Mouse (Mus musculus): ENCODE measurements around the gene Arhgap8. TPM values are rescaled to one million over a fixed set of nuclear protein-coding genes. Genes with fewer than 3 reads are reported as not detected.

Arhgap8 gene
- polyA plus RNA-seq, 1 experiment from 2014 or later, result 0.40 TPM

DNA sequence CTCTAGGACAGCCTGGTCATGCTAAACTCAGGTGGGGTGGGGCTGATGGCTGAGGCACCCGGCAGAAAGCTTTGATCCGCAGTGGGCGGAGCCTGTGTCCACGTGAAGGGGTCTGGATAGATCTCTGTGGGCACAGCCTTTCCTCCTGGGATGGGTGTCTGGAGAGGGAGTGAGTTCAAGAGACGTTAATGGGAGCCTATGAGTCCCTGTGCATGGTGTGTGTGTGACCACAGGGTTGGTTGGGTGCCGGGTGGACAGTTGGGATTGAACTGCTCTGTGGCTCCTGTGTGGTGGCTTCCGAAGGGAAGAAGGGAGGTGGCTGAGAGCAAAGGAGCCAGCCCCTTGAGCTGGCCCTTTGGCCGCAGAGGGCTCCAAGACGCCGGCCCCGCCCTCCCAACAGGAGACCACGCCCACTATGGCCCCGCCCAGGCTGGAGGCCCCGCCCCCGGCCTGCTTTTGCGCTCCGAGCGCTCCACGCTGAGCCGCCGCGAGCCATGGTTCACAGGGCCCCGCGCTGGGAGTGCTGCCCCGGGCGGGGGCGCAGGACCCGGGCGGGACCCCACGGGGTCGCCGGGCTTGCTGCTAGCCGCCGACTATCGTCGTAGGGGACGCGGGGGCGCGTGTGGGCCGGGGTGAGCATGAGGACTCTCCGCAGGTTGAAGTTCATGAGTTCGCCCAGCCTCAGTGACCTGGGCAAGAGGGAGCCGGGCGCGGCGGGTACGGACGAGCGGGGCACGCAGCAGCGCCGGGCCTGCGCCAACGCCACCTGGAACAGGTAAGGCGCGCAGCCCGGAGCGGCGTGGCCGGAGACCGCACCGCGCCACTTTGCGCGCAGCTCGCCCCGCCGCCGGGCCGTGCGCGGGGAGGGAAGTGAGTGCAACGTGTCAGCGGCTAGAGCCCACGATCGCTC lies 39.1 kb upstream of the Arhgap8 start:
- peaks cover 21% of the 10 kb centered on the region for H3K4me1 ChIP-seq (replicated peaks)
- no peak overlapping the region for H3K27ac ChIP-seq (replicated peaks)
- peak overlapping the region; percentile 53 for H3K9ac ChIP-seq
- H3K36me3 ChIP-seq (replicated peaks), result no peaks in the 10 kb centered on the region
- H3K27me3 ChIP-seq, result peaks cover 18% of the 10 kb centered on the region
- under 1% methylated on average over 77 of the region's 77 CpGs for WGBS (ENCODE audit: insufficient replicate concordance)
- H3K4me3 ChIP-seq (replicated peaks), result peak overlapping the region; percentile 61
- ATAC-seq (ENCODE audit: insufficient read depth), result peak; percentile 61
- no peaks in the 10 kb centered on the region for H3K9me3 ChIP-seq (replicated peaks)
- peak overlapping the region; percentile 73 for H3K4me2 ChIP-seq

DNA sequence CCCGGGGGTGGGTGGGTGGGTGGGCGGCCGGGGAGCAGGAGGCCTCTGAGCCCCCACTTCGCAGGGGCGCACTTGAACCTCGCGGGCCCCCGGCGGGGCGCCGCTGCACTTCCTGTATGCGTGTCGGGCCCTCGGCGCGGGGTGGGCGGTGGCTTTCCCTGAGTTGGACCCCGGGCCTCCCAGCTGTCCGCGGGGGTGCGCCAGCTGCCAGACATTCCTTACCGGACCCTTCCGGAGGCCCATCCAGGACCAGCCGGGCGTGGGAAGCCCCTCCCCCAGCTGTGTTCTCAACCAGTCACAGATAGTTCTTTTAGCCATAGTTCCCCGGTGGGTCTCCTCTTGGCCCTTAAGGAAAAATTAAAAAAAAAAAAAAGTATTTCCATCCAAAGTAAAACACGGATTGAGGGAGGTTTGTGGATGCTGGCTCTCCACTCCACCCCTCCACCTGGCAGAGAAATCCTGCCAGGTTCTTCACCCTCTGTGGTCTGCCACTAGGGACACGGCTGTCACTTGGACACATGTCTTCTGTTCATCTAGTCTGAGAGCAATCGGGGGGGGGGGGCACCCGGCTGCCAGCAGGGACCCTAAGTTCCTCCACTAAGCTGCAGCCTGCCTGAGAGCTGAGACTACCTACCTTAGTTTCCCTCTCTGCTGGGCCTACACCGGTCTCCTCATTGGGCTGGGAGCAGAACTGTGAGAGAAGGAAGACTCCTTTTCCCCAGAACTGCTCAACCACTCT lies 38.2 kb upstream of the Arhgap8 start:
- H3K9me3 ChIP-seq (replicated peaks), result no peaks in the 10 kb centered on the region
- H3K36me3 ChIP-seq (replicated peaks), result no peaks in the 10 kb centered on the region
- under 1% methylated on average over 31 of the region's 31 CpGs for WGBS (ENCODE audit: insufficient replicate concordance)
- peak overlapping the region; percentile 53 for H3K9ac ChIP-seq
- peaks cover 18% of the 10 kb centered on the region for H3K27me3 ChIP-seq
- peaks cover 15% of the 10 kb centered on the region for H3K4me1 ChIP-seq (replicated peaks)
- H3K27ac ChIP-seq (replicated peaks), result no peak overlapping the region
- peak overlapping the region; percentile 61 for H3K4me3 ChIP-seq (replicated peaks)
- peak overlapping the region; percentile 73 for H3K4me2 ChIP-seq
- peak; percentile 16 for ATAC-seq (ENCODE audit: insufficient read depth)

DNA sequence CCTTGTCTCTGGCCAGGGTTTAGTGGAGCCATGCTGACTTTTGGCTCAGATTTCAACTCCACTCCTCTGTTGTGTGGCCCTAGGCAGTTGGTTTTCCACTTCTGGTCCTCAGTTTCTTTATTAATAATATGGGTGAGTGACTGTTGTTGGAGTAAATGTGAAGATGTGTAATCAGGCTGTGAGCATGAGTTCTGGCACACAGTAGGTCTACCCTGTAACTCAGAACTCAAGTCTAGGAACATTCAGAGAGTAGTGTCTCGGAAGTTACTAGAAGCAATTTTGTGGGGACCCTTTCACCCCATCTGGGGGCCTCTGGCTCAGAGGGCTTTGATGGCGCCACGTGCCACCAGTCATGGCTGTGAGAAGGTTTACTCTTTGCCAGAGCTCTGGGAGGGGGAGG lies 37.6 kb upstream of the Arhgap8 start:
- ATAC-seq (ENCODE audit: insufficient read depth), result no peak
- H3K9me3 ChIP-seq (replicated peaks), result no peaks in the 10 kb centered on the region
- H3K27me3 ChIP-seq, result peaks cover 18% of the 10 kb centered on the region
- no peak overlapping the region for H3K27ac ChIP-seq (replicated peaks)
- peak overlapping the region; percentile 73 for H3K4me2 ChIP-seq
- H3K9ac ChIP-seq, result no peak overlapping the region
- WGBS (ENCODE audit: insufficient replicate concordance), result 63% methylated on average over 3 of the region's 3 CpGs
- H3K4me1 ChIP-seq (replicated peaks), result peaks cover 15% of the 10 kb centered on the region
- no peaks in the 10 kb centered on the region for H3K36me3 ChIP-seq (replicated peaks)
- peak overlapping the region; percentile 61 for H3K4me3 ChIP-seq (replicated peaks)

DNA sequence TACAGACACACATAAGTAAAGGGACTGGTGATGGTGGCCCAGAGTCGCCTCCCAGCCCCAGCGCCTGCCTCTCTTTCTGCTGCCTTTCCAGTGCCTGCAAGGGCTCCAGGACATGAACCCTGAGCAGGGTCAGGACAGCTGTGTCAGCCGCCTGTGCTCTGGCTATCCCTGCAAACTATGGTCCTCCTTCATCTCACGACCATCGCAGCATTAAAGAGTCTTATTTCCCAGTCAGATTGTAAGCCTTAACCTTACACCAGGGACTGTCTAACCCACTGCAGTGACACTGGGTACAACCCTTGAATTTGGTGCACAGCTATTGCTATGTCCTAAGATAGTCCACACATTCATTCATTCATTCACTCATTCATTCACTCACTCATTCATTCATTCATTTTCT lies 37.0 kb upstream of the Arhgap8 start:
- Histone ChIP-seq H3K4me2 (no peak overlapping the region), H3K9me3 (replicated peaks) (no peaks in the 10 kb centered on the region), H3K4me1 (replicated peaks) (peaks cover 15% of the 10 kb centered on the region), H3K27ac (replicated peaks) (no peak overlapping the region), H3K4me3 (replicated peaks) (no peak overlapping the region), H3K9ac (no peak overlapping the region), H3K36me3 (replicated peaks) (no peaks in the 10 kb centered on the region), H3K27me3 (peaks cover 18% of the 10 kb centered on the region)
- no peak for ATAC-seq (ENCODE audit: insufficient read depth)
- WGBS (ENCODE audit: insufficient replicate concordance), result 61% methylated on average over 5 of the region's 5 CpGs

DNA sequence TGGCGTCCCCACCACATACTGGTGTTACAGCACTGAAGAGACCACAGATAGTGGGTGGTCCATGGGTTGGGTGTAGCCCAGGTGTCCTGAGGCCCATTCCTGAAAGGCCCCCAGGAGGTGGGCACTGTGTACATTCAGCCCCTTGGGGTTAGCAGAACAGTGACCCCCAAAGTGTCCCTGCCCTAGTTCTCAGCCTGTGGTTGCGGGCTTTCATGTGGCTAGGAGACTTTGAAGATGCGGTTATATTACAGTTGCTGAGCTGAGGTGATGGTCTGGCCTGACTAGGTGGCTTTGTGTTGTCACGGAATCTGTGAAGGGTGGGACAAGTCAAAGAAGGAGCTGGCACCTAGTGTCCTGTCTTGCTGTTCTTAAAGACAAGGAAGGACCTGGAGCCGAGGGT lies 35.3 kb upstream of the Arhgap8 start:
- Histone ChIP-seq H3K4me3 (replicated peaks) (no peak overlapping the region), H3K9me3 (replicated peaks) (no peaks in the 10 kb centered on the region), H3K36me3 (replicated peaks) (no peaks in the 10 kb centered on the region; the same call in 1 of the 2 replicates), H3K27ac (replicated peaks) (no peak overlapping the region), H3K4me1 (replicated peaks) (peaks cover 15% of the 10 kb centered on the region), H3K4me2 (no peak overlapping the region), H3K27me3 (peaks cover 18% of the 10 kb centered on the region), H3K9ac (no peak overlapping the region)
- 49% methylated on average over 5 of the region's 5 CpGs for WGBS (ENCODE audit: insufficient replicate concordance)
- no peak for ATAC-seq (ENCODE audit: insufficient read depth)

DNA sequence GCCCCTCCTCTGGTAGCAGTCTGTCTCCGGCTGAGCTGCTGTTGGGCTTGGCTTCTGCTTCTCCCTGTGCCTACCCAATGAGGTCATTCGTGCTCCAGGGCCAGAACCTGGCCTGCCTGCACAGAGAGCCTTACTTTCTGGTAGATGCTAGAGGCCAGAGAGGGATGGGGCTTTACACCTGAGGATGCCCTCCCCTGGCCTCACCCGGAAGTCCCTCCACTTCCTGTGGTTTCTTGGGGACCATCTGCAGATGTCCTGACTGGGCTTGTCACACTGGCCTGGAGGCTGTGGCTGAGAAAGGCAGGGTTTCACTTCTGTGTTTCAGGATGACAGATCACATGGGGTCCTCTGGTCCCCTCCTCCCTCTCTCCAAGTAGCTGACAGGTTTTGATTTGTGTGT lies 34.4 kb upstream of the Arhgap8 start:
- no peak for ATAC-seq (ENCODE audit: insufficient read depth)
- Histone ChIP-seq H3K27ac (replicated peaks) (no peak overlapping the region), H3K9ac (no peak overlapping the region), H3K4me3 (replicated peaks) (no peak overlapping the region), H3K9me3 (replicated peaks) (no peaks in the 10 kb centered on the region), H3K36me3 (replicated peaks) (no peaks in the 10 kb centered on the region; the same call in 1 of the 2 replicates), H3K4me2 (no peak overlapping the region), H3K27me3 (peaks cover 17% of the 10 kb centered on the region), H3K4me1 (replicated peaks) (peaks cover 13% of the 10 kb centered on the region)
- WGBS (ENCODE audit: insufficient replicate concordance), result 26% methylated on average over 3 of the region's 3 CpGs

DNA sequence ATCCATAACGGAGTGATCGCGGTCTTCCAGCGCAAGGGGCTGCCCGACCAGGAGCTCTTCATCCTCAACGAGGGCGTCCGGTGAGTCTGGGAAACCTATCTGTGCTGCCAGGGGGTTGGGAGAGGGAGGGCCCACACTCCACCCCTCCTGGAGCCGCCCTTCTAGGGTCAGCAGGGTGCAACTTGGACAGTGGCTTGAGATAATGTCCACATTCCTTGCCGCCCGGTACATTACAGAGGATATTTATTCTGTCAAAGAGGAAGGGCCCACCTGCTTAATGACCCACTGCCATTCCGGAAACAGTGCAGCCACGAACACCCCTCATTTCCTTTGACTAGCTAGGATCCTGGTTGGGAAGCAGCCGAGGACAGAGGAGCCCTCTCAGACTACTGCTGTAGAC lies 31.9 kb upstream of the Arhgap8 start:
- Histone ChIP-seq H3K4me2 (no peak overlapping the region), H3K4me1 (replicated peaks) (peaks cover 6% of the 10 kb centered on the region; the same call in 1 of the 2 replicates), H3K9ac (no peak overlapping the region), H3K9me3 (replicated peaks) (no peaks in the 10 kb centered on the region), H3K36me3 (replicated peaks) (peaks cover 10% of the 10 kb centered on the region; the same call in 1 of the 2 replicates), H3K27ac (replicated peaks) (no peak overlapping the region), H3K4me3 (replicated peaks) (no peak overlapping the region), H3K27me3 (no peaks in the 10 kb centered on the region)
- ATAC-seq (ENCODE audit: insufficient read depth), result no peak
- WGBS (ENCODE audit: insufficient replicate concordance), result 65% methylated on average over 14 of the region's 14 CpGs

DNA sequence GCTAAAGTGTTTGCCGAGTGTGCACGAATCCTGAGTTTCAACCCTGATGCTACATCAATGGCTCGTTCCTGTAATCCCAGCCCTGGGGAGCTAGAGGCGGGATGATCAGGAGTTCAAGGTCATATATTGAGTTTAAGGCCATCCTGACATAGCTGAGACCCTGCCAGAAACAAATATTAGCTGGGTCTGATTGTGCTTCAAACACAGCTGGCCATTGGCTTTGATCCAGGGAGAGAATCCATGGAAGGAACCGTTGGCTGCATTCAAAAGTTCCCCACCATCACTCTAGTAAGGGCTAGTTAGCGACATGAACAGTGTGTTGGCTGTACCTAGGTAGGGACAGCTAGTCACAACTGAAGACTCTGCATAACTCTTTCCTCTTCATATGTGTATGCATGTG lies 30.5 kb upstream of the Arhgap8 start:
- H3K36me3 ChIP-seq (replicated peaks), result peaks cover 22% of the 10 kb centered on the region; the same call in 1 of the 2 replicates
- H3K9me3 ChIP-seq (replicated peaks), result no peaks in the 10 kb centered on the region
- WGBS (ENCODE audit: insufficient replicate concordance), result 63% methylated on average over 6 of the region's 6 CpGs
- ATAC-seq (ENCODE audit: insufficient read depth), result no peak
- H3K4me2 ChIP-seq, result no peak overlapping the region
- H3K9ac ChIP-seq, result no peak overlapping the region
- no peak overlapping the region for H3K27ac ChIP-seq (replicated peaks)
- H3K4me3 ChIP-seq (replicated peaks), result no peak overlapping the region
- peaks cover 3% of the 10 kb centered on the region; the same call in 1 of the 2 replicates for H3K4me1 ChIP-seq (replicated peaks)
- H3K27me3 ChIP-seq, result no peaks in the 10 kb centered on the region

DNA sequence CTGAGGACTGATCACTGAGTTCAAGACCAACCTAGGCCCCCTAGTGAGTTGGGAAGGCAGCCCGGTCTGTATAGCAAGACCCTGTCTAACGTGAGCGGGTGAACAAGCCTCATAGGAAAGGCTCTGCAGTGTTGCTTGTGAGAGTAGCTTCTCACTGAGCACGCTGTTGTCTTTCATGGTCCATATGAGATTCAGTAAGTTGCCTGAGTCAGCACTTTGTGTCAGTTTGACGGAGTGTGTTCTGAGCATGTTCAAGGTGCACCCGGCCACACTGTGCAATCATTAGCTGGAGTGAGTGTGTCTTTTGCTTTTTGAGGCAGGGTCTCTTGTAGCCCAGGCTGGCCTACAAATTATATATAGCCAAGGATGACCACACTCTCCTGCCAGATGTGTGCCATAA lies 28.3 kb upstream of the Arhgap8 start:
- H3K4me2 ChIP-seq, result no peak overlapping the region
- no peaks in the 10 kb centered on the region for H3K9me3 ChIP-seq (replicated peaks)
- no peak overlapping the region for H3K27ac ChIP-seq (replicated peaks)
- WGBS (ENCODE audit: insufficient replicate concordance), result 74% methylated on average over 6 of the region's 6 CpGs
- H3K4me3 ChIP-seq (replicated peaks), result no peak overlapping the region
- H3K4me1 ChIP-seq (replicated peaks), result no peaks in the 10 kb centered on the region
- no peak overlapping the region for H3K9ac ChIP-seq
- H3K36me3 ChIP-seq (replicated peaks), result peaks cover 22% of the 10 kb centered on the region; the same call in 1 of the 2 replicates
- H3K27me3 ChIP-seq, result no peaks in the 10 kb centered on the region
- ATAC-seq (ENCODE audit: insufficient read depth), result no peak

DNA sequence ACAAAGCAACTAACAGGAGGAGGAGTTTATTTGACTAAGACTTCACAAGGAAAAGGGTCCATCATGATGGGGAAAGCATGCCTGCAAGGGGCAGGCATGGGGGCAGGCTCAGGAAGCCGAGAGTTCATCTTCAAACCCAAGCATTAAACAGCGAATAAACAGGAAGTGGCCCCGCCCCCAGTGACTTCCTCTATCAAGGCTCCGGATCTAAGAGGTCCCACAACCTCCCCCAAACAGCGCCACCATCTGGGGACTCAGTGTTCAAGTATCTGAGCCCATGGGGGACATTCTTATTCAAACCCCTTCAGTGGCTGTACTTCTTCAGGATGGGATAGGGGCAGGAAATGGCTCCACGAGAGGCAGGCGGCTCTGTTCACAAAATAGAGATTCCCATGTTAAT lies 27.2 kb upstream of the Arhgap8 start:
- H3K4me3 ChIP-seq (replicated peaks), result no peak overlapping the region
- H3K9ac ChIP-seq, result no peak overlapping the region
- no peaks in the 10 kb centered on the region for H3K9me3 ChIP-seq (replicated peaks)
- ATAC-seq (ENCODE audit: insufficient read depth), result no peak
- no peaks in the 10 kb centered on the region for H3K27me3 ChIP-seq
- H3K36me3 ChIP-seq (replicated peaks), result peaks cover 22% of the 10 kb centered on the region; the same call in 1 of the 2 replicates
- H3K4me2 ChIP-seq, result no peak overlapping the region
- 46% methylated on average over 7 of the region's 7 CpGs for WGBS (ENCODE audit: insufficient replicate concordance)
- H3K27ac ChIP-seq (replicated peaks), result no peak overlapping the region
- no peaks in the 10 kb centered on the region for H3K4me1 ChIP-seq (replicated peaks)

DNA sequence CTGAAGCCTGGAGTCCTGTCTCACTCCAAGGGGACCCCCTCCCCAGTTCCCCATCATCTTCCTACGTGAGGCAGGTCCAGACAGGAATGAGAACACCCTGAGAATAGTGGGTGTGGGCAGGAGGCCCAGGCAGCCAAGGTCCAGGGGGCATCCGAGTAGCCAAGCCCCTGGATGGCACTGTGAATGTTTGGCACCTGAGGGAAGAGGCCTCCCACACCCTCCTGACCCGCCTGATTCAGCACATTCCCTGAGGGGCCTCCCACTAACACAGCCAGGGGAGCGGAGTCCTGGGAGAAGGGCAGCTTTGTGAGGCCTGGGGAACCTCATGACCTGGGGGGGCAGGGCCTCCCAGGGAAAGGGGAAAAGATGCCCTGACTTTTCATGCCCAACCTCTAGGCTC lies 23.8 kb upstream of the Arhgap8 start:
- no peak overlapping the region for H3K27ac ChIP-seq (replicated peaks)
- 55% methylated on average over 4 of the region's 4 CpGs for WGBS (ENCODE audit: insufficient replicate concordance)
- no peak overlapping the region for H3K9ac ChIP-seq
- no peak overlapping the region for H3K4me2 ChIP-seq
- no peaks in the 10 kb centered on the region for H3K27me3 ChIP-seq
- H3K4me3 ChIP-seq (replicated peaks), result no peak overlapping the region
- H3K36me3 ChIP-seq (replicated peaks), result peaks cover 22% of the 10 kb centered on the region; the same call in 1 of the 2 replicates
- no peaks in the 10 kb centered on the region for H3K9me3 ChIP-seq (replicated peaks)
- H3K4me1 ChIP-seq (replicated peaks), result no peaks in the 10 kb centered on the region
- no peak for ATAC-seq (ENCODE audit: insufficient read depth)

Data from liver, embryonic 15.5 days (tissue).